Mouse (Mus musculus) stomach, embryonic 14.5 days (tissue): Measurements from ENCODE around the gene Mmp10. TPM values are rescaled to one million over a fixed set of nuclear protein-coding genes. Genes with fewer than 3 reads are reported as not detected.

Experiments
- ATAC-seq: fragments of 200-750 bp; cut with Nextera tagmentation; 2 replicates; pipeline ENCODE4 v1.8.0; 2017; ENCODE audit warnings: low read depth, moderate TSS enrichment; ENCODE audit not compliant: insufficient number of reproducible peaks, insufficient read depth, low FRiP score
- H3K27ac ChIP-seq: fragments of 300-500 bp; sonication (generic); 2 replicates; pipeline ENCODE4 v1.5.1; 2014; ENCODE audit warnings: mild to moderate bottlenecking, low read length, moderate library complexity, mixed read lengths
- H3K27me3 ChIP-seq: fragments of 300-500 bp; sonication (generic); 2 replicates; pipeline ENCODE4 v1.6.1; 2014; ENCODE audit warnings: low read length, control low read depth, mixed read lengths; ENCODE audit not compliant: control insufficient read depth, insufficient read depth
- H3K36me3 ChIP-seq: fragments of 300-500 bp; sonication (generic); 2 replicates; pipeline ENCODE4 v1.6.1; 2014; ENCODE audit warnings: mild to moderate bottlenecking, control low read depth, low read length, moderate library complexity, mixed read lengths; ENCODE audit not compliant: control insufficient read depth, insufficient read depth
- H3K4me1 ChIP-seq: fragments of 300-500 bp; sonication (generic); 2 replicates; pipeline ENCODE4 v1.6.1; 2014; ENCODE audit warnings: low read length, control low read depth, mixed read lengths; ENCODE audit not compliant: control insufficient read depth, insufficient read depth
- H3K4me2 ChIP-seq: fragments of 300-500 bp; sonication (generic); replicated peaks from 2 replicates; pipeline ENCODE4 v1.6.1; 2014; ENCODE audit warnings: low read depth, low read length, control low read depth
- H3K4me3 ChIP-seq: fragments of 300-500 bp; sonication (generic); 2 replicates; pipeline ENCODE4 v1.5.1; 2014; ENCODE audit warnings: low read depth, low read length, control low read depth
- H3K9ac ChIP-seq: fragments of 300-500 bp; sonication (generic); replicated peaks from 2 replicates; pipeline ENCODE4 v1.6.1; 2014; ENCODE audit warnings: low read depth, mild to moderate bottlenecking, control low read depth, low read length, moderate library complexity, mixed read lengths
- H3K9me3 ChIP-seq: fragments of 300-500 bp; sonication (generic); 2 replicates; pipeline ENCODE4 v1.6.1; 2016; ENCODE audit warnings: low read depth, low read length, control low read depth; ENCODE audit not compliant: control insufficient read depth
- WGBS: fragments of 180-500 bp; shearing (Covaris S2); extraction: QIAGEN DNeasy Blood & Tissue Kit; methylation state at CpG from one replicate; pipeline ENCODE4 v1.1.7; 2014; 5-methylcytosine and 5-hydroxymethylcytosine counted together
- polyA plus RNA-seq: library from polyadenylated mRNA; unstranded; fragments of >200 nt; fragmentation: Nextera tagmentation; extraction: Ambion mirVana; gene quantifications from 2 replicates; pipeline ENCODE4 v1.2.1, GENCODE M21; 2014

The Mmp10 gene
- not detected in 2 replicates for polyA plus RNA-seq

GRCm38 (mm10) chr9:7502051-7502450, at the start of gene Mmp10:
Gene Mmp10, plus strand, starts transcription at chr9:7502352.
- no peaks in the 10 kb centered on the region for H3K9me3 ChIP-seq
- H3K4me1 ChIP-seq = no peaks in the 10 kb centered on the region
- H3K27me3 ChIP-seq = no peaks in the 10 kb centered on the region
- H3K4me2 ChIP-seq = no peak within 1 kb of the TSS
- WGBS = 86% methylated on average over 3 of the region's 3 CpGs
- H3K9ac ChIP-seq = no peak within 1 kb of the TSS
- no peak for ATAC-seq
- H3K27ac ChIP-seq = no peak within 1 kb of the TSS
- H3K36me3 ChIP-seq = no peaks in the 10 kb centered on the region
- no peak within 1 kb of the TSS for H3K4me3 ChIP-seq

DNA sequence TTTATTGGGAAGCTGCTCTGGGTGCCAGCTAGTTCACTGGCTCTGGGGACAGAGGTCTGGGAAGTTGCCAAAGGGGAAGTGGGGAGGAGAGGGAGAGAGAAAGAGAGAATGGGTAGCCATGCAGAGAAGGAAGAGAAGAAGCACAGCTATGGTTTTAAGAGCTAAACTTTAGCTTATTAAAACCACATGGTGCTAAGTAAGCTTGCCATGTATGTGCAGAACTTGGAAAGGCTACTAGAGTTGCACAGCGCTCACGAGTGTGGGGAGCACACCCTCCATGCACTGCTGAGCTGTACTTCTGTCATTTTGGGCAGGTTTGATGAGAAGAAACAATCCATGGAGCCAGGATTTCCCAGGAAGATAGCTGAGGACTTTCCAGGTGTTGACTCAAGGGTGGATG, 48.9 kb upstream of the Mmp10 start:
- Histone ChIP-seq H3K9me3 (no peaks in the 10 kb centered on the region), H3K27me3 (no peaks in the 10 kb centered on the region), H3K36me3 (no peaks in the 10 kb centered on the region), H3K9ac (no peak overlapping the region), H3K4me3 (no peak overlapping the region), H3K4me2 (no peak overlapping the region), H3K4me1 (no peaks in the 10 kb centered on the region), H3K27ac (no peak overlapping the region)
- WGBS = 94% methylated on average over 2 of the region's 2 CpGs
- no peak for ATAC-seq

DNA sequence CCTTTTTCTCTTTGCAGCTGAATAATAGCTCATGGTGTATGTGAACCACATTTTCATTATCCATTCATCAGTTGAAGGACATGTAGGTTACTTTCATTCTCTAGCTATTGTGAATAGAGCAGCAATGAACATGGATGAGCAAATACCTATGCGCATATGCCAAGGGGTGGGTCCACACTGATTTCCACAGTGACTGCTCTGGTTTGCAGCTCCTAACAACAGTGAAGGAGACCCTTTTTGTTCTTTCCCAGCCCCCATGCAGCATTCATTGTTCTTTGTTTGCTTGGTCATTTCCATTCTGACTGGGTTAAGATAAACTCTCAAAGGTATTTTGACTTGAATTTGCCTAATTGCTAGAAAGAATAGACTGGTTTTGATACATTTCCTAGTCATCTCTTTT, 31.9 kb upstream of the Mmp10 start:
- H3K4me3 ChIP-seq = no peak overlapping the region
- no peak overlapping the region for H3K27ac ChIP-seq
- H3K9ac ChIP-seq = no peak overlapping the region
- H3K27me3 ChIP-seq = no peaks in the 10 kb centered on the region
- ATAC-seq = no peak
- H3K4me2 ChIP-seq = no peak overlapping the region
- no peaks in the 10 kb centered on the region for H3K9me3 ChIP-seq
- 91% methylated on average over 1 of the region's 1 CpGs for WGBS
- H3K4me1 ChIP-seq = no peaks in the 10 kb centered on the region
- H3K36me3 ChIP-seq = no peaks in the 10 kb centered on the region

DNA sequence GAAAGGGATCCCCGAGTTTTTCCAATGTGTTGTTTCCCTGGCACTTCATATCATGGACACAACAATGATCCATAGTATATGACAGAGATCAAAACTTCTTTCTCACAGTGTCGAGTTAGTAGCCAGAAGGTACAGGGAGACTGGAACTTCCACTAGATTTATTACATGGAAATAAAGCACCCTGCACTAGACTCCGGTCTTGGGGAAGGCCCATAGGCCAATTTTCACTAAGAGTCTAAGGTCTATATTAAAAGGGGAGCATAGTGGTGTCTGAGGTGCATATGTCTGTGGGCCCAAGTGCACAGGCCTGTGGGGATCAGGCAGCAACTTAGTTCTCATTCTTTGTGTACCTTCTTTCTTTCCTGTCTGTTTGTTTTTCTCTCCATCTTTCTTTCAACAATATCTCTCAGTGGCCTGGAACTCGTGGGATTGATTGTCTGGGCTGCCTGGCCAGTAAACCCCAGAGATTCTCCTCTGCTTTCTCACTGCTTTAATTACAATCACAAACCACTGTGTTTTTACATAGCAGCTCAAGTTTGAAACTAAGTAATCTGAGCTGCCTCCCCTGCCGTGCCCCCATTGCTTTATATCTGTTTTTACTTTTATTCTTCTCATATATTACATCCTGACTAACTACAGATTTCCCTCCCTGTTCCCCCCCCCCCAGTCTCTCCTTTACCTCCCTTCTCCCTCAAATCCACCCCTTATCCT, 18.3 kb upstream of the Mmp10 start:
- Histone ChIP-seq H3K27me3 (no peaks in the 10 kb centered on the region), H3K4me2 (no peak overlapping the region), H3K36me3 (no peaks in the 10 kb centered on the region), H3K4me1 (no peaks in the 10 kb centered on the region), H3K9me3 (no peaks in the 10 kb centered on the region), H3K27ac (no peak overlapping the region), H3K4me3 (no peak overlapping the region), H3K9ac (no peak overlapping the region)
- ATAC-seq = no peak
- 62% methylated on average over 5 of the region's 5 CpGs for WGBS

DNA sequence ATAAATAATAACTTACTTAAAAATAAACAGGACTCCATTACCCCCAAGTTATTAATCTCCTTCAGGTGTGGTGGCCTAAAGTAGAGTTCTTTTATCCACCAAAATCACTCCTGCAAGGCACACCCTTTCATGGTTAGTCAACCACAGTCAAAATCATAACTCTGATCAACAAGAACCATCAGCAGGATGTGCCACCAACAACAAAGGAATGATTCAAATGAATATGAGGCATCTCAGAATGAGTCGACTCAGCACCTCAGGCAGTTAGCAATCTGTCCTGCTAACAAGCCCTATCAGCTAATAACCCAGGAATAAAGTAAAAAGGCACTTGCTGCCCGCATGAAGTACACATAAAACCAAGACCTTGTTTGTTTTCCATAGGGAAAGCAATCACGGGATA, 1.0 kb upstream of the Mmp10 start:
- no peak overlapping the region for H3K4me2 ChIP-seq
- H3K4me1 ChIP-seq = no peaks in the 10 kb centered on the region
- no peaks in the 10 kb centered on the region for H3K36me3 ChIP-seq
- no peak overlapping the region for H3K4me3 ChIP-seq
- no peak overlapping the region for H3K9ac ChIP-seq
- WGBS = 82% methylated on average over 3 of the region's 3 CpGs
- no peaks in the 10 kb centered on the region for H3K9me3 ChIP-seq
- no peak for ATAC-seq
- H3K27me3 ChIP-seq = no peaks in the 10 kb centered on the region
- H3K27ac ChIP-seq = no peak overlapping the region

DNA sequence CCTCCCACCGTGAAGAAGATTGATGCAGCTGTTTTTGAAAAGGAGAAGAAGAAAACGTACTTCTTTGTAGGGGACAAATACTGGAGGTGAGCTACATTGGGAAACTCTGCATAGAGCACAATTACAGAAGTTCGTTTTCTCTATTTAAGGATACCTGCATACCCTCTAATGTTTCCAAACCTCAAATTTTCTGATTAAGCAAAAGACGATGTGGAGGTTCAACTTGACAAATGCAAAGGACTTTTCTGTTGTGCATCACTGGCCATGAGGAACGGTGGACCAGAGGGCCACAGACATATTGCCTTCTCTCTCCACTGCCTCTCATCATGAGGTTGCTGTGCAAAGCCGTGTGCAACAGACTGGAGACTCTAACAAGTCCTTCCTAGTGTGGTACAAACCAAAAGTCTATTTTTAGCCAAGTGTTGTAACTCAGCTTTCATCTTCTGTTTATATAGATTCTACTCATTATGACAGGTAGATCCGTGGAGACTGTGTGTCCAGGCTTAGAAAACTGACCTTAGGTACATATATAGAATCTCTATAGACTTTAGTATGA, 5.2 kb downstream of the Mmp10 start:
- WGBS = 75% methylated on average over 7 of the region's 7 CpGs
- H3K27me3 ChIP-seq = no peaks in the 10 kb centered on the region
- H3K27ac ChIP-seq = no peak overlapping the region
- H3K4me2 ChIP-seq = no peak overlapping the region
- H3K9ac ChIP-seq = no peak overlapping the region
- no peak for ATAC-seq
- H3K4me1 ChIP-seq = no peaks in the 10 kb centered on the region
- no peaks in the 10 kb centered on the region for H3K9me3 ChIP-seq
- no peaks in the 10 kb centered on the region for H3K36me3 ChIP-seq
- H3K4me3 ChIP-seq = no peak overlapping the region

DNA sequence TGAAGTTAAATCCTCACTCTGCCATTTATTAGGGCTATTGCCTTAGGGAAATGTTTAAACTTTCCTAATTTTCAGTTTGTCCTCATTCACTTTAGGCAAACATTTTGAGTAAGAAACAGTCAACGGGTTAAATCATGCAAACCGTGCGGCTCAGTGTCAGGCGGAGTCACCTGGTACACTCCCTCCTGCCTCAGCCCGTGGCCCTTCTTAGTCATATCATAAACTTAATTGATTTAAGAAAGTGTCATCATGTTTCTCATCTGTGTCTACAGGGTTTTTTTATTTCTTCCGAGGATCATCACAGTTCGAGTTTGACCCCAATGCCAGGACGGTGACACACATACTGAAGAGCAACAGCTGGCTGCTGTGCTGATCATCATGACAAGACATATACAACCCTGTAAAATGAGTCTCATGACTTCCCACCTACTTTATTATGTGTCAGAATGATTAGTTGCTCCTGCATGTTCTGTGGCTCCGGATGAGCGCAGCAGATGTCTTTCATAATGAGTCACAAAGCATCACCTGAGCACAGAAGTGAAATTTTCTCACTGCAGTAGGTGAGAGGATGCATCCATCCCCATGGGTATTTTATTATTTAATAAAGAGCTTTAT, 7.6 kb downstream of the Mmp10 start:
- WGBS = 65% methylated on average over 10 of the region's 10 CpGs
- Histone ChIP-seq H3K9me3 (no peaks in the 10 kb centered on the region), H3K36me3 (no peaks in the 10 kb centered on the region), H3K9ac (no peak overlapping the region), H3K27ac (no peak overlapping the region), H3K4me3 (no peak overlapping the region), H3K4me1 (no peaks in the 10 kb centered on the region), H3K27me3 (no peaks in the 10 kb centered on the region), H3K4me2 (no peak overlapping the region)
- no peak for ATAC-seq

DNA sequence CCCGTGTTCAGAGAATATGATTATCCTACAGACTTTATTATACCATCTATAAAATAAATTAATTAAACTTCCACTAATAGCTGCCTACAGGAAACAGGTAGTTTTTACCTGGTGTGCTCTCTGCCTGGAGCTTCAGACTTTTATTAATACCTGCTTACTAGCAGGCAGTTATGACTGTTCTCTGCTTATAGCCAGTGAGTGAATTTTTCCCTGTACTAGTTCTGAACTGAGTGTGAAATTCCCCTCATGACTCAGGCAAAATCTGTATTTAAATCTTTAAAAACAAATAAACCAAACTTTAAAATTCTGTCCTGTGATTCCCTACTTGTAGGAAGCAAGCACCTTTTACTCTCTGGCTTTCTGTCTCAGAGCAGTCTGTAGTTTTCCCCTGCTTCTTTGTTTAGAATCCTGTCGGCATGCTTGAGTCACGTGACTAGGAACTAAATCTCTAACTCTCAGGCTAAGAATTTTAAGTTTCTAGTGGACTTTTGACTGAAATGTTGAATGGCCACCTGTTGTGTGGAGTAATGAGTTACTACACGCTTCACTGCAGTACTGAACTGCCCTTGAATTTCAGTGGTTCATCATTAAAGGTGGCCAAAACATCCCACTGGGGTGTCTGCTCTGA, 15.9 kb downstream of the Mmp10 start:
- ATAC-seq = no peak
- no peaks in the 10 kb centered on the region for H3K27me3 ChIP-seq
- H3K4me3 ChIP-seq = no peak overlapping the region
- H3K9ac ChIP-seq = no peak overlapping the region
- 53% methylated on average over 4 of the region's 4 CpGs for WGBS
- H3K27ac ChIP-seq = no peak overlapping the region
- H3K36me3 ChIP-seq = no peaks in the 10 kb centered on the region
- H3K9me3 ChIP-seq = no peaks in the 10 kb centered on the region
- H3K4me2 ChIP-seq = no peak overlapping the region
- H3K4me1 ChIP-seq = no peaks in the 10 kb centered on the region
